Mouse (Mus musculus) embryo, embryonic 10 days (tissue): ENCODE measurements around the gene Bex3.

ENCODE experiments used
- DNase-seq: peaks from one replicate; pipeline ENCODE4 v3.0.0-alpha.2; 2015; ENCODE audit warnings: low spot score

The Bex3 gene

GRCm38 (mm10) chrX:136313792-136314564 is 43.9 kb downstream of the Bex3 start:
- peak; percentile 56 for DNase-seq

GRCm38 (mm10) chrX:136319953-136320352 is 49.9 kb downstream of the Bex3 start:
- DNase-seq, result no peak
